9 mouse cellular contexts compared by ENCODE assay signal in the genomic region with DNA sequence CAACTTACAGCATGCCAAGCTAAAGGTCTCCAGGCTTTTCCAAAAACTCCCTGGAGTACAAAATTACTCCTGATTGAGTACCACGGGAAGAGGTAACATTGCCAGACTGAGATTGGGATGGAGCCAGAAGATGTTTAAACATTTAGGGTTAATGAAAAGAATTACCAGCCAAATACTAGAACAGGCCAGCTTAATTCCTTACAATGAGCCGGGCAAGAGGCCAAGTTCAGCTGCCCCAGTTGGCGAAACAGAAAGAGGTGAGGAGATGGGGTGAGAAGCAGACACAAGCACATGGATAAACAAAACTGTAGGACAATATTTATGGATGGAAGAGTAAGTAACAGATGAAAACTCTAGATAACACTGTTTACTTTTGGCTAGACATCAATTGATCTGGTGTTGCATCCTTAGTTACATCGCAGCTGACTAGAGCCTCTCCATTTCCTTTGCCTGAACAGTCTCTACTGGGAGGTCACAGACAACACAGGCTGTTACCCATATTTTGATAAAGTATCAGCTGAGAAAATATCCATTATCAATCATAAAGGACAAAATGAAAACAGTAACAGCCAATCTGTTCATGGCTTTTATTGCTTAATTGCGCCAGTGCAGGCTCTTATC.
A peak's percentile ranks its signal among the peaks of the same experiment; 100 is the strongest.
DNase-seq lines count a peak whose midpoint lies in the region; ATAC-seq and TF ChIP-seq lines count a peak whose summit lies in the region.
"Had no signal": no experiment of that assay in that cellular context is flagged by ENCODE, and none has a peak within 500 bp of the region (broad histone marks: within the 10 kb centered on the region; RNA-seq: fewer than 3 reads in every experiment).

No protein-coding gene starts in this region.

- H3K27ac ChIP-seq in kidney, embryonic 14.5 days (ENCODE audit: low read depth, low read length) = no peak overlapping the region
- H3K27ac ChIP-seq in thymus, adult 2 months (ENCODE audit: control insufficient read depth, insufficient read depth, low read length) = no peak overlapping the region

- no peaks in the 10 kb centered on the region for H3K36me3 ChIP-seq in kidney, embryonic 14.5 days (ENCODE audit: control insufficient read depth, insufficient read depth, low read length)
- H3K36me3 ChIP-seq in thymus, adult 2 months (ENCODE audit: control insufficient read depth, insufficient read depth, low read length) = no peaks in the 10 kb centered on the region

- 66% methylated on average over 5 of the region's 5 CpGs for WGBS in kidney, embryonic 14.5 days
- WGBS in thymus, adult 2 months = 85% methylated on average over 5 of the region's 5 CpGs

- ATAC-seq in cerebellum, adult (ENCODE audit: insufficient number of reproducible peaks, low FRiP score, low TSS enrichment) = no peak
- ATAC-seq in kidney, embryonic 14.5 days (ENCODE audit: low FRiP score, low TSS enrichment) = no peak

- TF ChIP-seq CTCF in thymus, adult 2 months (IDR thresholded peaks at IDR 0.05; ENCODE audit: borderline replicate concordance, control insufficient read depth, extremely low read depth, insufficient read depth, low read length, poor library complexity) = no peak

- H3K4me2 ChIP-seq in kidney, embryonic 14.5 days (replicated peaks; ENCODE audit: low read depth, low read length) = no peak overlapping the region

- no peak for TF ChIP-seq POLR2A in thymus, adult 2 months (IDR thresholded peaks at IDR 0.05; ENCODE audit: control insufficient read depth, extremely low read depth, insufficient read depth, low read length, poor library complexity)

- no peak overlapping the region for H3K4me3 ChIP-seq in kidney, embryonic 14.5 days (ENCODE audit: low read length)
- no peak overlapping the region for H3K4me3 ChIP-seq in thymus, adult 2 months (ENCODE audit: control insufficient read depth, insufficient read depth, low read length)
- H3K4me3 ChIP-seq: myocyte had no signal

- no peaks in the 10 kb centered on the region for H3K27me3 ChIP-seq in kidney, embryonic 14.5 days (ENCODE audit: control insufficient read depth, insufficient read depth, low read length)
- H3K27me3 ChIP-seq in thymus, adult 2 months (ENCODE audit: control insufficient read depth, insufficient read depth, low read length) = no peaks in the 10 kb centered on the region

- no peaks in the 10 kb centered on the region for H3K4me1 ChIP-seq in kidney, embryonic 14.5 days (ENCODE audit: control insufficient read depth, insufficient read depth, low read length)
- no peaks in the 10 kb centered on the region for H3K4me1 ChIP-seq in thymus, adult 2 months (replicated peaks; ENCODE audit: control insufficient read depth, insufficient read depth, low read length)

- H3K9me3 ChIP-seq in kidney, embryonic 14.5 days (ENCODE audit: control insufficient read depth, low read length) = no peaks in the 10 kb centered on the region

- peak; percentile 3 for DNase-seq in cerebellum, adult 11 months
- DNase-seq in kidney, adult 9 months = peak; percentile 13
- peak; percentile 4 to 35 for DNase-seq in adrenal gland, postnatal 36 days
- DNase-seq in lung, adult 18-20 months = peak; percentile 3 to 15
- DNase-seq in embryo, embryonic 10 days (ENCODE audit: low spot score) = no peak
- DNase-seq in thymus, adult 2 months = no peak

- H3K9ac ChIP-seq in kidney, embryonic 14.5 days (ENCODE audit: low read depth, low read length) = no peak overlapping the region

Comparison
In these comparisons a context has a peak if more than half of its experiments do, and no peak if none do; other contexts are left out.
1. DNase-seq: peak in cerebellum, adult 11 months (single experiment), kidney, adult 9 months (single experiment), adrenal gland, postnatal 36 days (2 of 2) and lung, adult 18-20 months (2 of 2); none in embryo, embryonic 10 days (single experiment) and thymus, adult 2 months (single experiment).